Mouse (Mus musculus) T-cell, adult 2 months (primary cell): Measurements from ENCODE around the gene Gng12.
"Not testable (repeated sequence)": the region's sequence is repeated elsewhere in the genome, so short reads cannot be mapped to it uniquely, and the experiment has no call there.

Experiments used
- DNase-seq: peaks from one replicate; pipeline ENCODE4 v3.0.0; 2022; ENCODE audit warnings: low spot score

Gene Gng12

DNA sequence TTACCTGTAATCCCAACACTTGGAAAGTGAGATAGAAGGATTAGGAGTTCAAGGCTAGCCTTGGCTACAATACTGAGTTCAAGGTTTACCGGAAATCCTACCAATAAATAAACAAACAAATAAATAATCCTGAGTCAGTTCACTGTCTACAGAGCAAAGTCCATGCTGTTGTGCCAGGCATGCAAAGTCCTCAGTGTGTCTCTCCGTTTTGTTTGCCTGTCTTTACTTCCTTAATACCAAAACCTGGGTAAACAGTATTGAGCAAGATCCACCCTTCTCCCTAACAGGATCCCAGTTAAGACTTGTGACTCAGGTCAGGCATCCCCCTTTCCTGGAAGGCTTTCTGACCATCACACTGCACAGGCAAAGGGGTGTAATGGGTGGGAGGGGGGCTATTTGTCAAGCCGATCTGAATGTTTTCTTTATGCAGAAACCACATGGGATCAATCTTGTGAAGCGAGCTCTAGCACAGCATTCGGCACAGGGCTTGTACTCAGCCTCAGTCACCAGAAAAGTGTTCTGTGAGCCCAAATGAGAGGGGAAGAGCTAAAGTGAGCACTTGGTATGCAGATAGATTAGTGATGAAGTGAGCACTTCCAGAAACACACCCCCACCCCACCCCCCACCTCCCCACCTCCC is 133.2 kb downstream of the Gng12 start:
- no peak for DNase-seq

DNA sequence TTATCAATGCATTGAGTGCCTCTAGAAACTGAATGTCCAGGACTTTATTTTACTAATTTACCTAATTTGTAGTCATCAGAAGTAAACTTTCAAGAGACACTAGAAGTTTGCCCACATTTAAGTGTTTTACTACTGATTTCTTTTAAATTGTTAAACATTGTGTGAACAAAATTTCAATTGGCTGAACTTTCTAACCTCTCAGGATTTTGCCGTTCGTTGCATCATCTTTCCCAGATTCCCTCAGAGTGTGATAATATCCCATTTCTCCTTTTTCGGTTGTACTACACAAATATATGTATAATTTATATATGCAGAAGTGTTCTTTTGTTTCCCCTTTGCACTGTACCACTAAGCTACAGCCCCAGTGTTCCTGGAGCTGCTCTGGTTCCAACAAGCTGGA is 133.8 kb downstream of the Gng12 start:
- DNase-seq: no peak

DNA sequence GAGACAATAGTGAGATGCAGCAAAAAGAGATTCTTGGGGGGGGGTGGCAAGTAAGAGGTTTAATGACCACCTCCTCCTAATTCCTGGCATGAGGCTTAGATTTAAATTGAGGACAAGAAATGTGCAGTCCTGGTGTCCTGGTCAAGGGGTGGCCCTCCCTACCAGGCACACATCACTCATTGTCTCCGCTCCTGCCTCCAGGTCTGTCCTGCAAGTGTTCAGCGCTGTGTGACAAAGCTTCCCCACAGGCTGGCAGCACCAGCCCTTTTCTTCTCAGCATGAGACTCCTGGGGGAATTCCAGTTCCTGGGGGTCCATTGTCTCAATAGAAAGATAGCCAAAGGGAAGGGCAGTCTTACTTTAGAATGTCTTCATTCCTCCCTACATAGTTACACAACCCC is 134.2 kb downstream of the Gng12 start:
- no peak for DNase-seq

DNA sequence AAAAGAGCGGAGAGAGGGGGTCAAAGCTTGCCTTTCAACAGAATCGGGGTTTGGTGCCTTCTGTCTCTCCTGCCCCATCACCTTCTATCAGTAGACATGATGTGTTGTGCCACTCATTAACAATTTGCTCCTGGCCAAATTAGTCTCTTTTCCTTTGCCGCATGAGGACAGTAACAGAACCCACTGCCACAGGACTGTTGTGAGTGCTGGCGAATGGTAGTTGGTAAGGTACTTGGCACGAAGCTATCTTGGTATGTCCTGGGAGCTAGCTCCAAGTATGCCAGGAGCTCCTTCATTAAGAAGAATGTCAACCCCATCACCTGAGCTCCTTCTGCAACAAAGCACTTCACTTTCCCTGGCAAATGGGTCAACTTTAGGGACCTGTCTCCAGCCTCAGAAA is 134.6 kb downstream of the Gng12 start:
- DNase-seq: no peak

DNA sequence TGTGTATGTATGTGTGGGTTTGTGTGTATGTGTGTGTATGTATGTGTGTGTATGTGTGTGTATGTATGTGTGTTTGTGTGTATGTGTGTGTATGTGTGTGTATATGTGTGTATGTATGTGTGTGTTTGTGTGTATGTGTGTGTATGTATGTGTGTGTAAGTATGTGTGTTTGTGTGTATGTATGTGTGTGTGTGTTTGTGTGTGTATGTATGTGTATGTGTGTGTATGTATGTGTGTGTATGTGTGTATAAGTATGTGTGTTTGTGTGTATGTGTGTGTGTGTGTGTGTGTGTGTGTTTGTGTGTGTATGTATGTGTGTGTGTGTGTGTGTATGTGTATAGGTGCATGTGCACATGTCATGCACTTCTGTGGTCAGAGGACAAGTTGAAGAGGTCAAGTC is 136.4 kb downstream of the Gng12 start:
- not testable (repeated sequence) for DNase-seq

DNA sequence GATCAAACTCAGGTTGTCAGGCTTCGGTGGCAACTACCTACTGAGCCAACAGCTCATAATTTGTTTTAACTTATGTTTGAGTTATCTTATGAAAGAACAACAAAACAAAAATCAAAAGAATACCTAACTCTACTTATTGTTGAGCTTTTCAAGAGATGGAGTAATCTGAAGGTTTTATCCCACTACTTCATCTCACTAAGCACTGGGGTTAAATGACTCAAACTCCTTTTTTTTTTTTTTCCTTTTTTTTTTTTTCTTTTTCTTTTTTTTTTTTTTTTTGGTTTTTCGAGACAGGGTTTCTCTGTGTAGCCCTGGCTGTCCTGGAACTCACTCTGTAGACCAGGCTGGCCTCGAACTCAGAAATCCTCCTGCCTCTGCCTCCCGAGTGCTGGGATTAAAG is 136.8 kb downstream of the Gng12 start:
- DNase-seq: not testable (repeated sequence)

DNA sequence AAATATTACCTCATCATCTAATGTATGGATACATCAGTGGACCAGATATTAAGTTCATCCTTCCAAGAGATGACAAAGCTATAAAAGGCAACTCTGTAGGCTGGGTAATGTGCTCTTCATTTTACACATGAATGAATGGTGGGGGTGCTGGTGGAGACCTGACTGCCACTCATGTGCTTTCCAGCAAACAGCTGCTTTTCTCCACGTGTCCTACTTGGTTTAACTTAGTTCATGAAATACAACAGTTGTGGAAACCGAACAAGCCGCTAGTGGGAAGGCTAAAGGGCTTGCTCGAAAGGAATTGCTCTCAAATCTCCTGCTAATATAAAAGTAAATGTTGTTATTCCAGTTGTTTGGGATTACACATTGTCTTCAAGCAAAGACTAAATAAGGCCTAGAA is 137.4 kb downstream of the Gng12 start:
- DNase-seq: no peak

DNA sequence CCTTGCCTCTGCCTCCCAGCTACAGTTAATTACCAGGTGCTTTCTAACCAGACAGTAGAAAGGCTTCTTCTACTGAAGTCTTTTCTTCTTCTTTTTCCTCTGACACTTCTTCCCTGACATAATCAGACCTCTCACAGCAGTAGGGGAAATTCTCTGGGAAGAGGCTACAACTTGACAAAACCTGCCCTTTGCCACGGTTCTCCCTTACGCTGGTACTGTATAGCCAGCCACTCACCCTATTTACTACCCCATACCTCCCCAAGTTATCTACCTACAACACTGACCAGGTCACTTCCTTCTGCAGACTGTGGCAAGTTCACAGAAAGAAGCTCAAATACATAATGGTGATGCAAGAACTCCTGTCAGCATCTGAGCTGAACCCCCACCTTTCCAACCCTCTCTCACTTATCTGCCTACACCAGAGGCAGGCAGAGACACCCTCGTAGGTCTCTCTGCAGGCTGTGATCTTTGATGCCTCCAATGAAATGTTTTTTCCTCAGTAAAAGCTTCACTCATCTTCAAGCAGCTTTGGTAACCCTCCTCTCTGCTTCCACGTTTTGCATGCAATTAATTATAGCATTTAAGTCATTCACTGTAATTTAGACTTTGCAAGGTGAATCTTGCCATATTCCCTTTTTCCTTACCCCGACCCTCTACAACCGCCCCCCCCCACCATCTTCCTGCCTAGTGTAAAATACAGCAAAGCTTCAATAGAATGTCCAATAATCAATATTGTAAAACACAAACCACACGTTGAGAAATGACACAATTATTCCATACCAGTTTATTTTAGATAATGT is 138.3 kb downstream of the Gng12 start:
- no peak for DNase-seq

DNA sequence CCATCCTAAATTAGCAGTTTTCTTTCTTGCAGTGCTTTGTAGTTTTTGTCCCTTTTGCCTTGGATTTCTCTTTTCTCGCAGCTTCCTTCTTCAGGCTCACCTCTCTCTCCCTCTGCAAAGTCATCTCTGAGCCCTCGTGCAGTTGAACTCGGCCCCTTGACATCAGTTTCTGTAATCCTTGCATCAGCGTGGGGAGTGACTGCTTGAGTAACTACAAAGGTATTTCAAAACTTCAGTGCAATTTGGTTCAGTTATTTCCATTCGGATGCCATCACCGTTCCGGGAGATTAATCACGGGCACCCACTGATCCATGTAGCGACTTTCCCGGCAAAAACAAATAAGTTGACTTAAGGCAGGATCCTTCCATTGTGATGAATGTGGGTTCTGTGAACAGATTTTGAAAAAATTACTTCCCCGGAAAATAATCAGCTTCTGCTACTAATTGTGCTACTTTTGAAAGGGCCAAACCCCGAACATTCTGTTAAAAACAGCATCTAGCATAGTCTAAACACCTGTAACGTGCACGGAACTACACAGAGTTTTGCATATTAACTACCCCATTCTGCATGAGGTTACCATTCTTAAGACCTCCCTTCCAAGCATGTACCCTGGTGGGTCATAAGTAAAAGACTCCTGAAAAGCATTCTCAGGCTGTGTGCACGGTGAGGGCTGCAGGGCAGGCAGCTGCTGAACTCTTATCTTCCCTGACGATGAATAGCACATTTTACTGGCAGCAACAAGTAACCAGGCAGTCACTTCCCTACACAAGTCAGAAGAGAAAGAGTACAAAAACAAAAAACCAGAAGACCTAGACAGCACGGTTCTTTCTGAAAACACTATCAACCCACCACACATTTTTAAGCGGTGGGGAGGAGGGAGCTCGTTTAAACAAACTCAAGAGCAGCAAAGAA is 139.4 kb downstream of the Gng12 start:
- DNase-seq: no peak

DNA sequence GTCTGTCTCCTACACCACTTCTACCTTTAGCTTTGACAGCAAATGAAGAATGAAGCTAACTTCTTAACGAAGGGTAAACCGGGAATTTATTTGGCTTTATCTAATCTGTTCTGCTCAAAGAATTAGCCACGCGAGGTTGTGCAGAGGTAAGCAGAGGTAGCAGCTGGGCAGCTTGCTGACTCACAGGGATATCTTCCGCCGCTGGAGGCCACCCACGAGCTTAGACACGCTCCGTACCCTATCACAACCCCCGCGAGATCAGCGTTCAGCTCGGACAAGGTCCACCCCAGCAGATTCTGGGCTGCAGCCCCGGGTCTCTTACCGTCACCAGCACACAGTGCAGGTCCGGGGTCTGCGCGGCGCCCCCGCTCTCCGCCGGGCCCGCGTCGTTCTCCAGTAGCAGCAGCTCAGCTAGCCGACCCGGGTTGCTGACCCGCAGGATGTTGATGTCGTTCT is 140.2 kb downstream of the Gng12 start:
- DNase-seq: peak; percentile 57

DNA sequence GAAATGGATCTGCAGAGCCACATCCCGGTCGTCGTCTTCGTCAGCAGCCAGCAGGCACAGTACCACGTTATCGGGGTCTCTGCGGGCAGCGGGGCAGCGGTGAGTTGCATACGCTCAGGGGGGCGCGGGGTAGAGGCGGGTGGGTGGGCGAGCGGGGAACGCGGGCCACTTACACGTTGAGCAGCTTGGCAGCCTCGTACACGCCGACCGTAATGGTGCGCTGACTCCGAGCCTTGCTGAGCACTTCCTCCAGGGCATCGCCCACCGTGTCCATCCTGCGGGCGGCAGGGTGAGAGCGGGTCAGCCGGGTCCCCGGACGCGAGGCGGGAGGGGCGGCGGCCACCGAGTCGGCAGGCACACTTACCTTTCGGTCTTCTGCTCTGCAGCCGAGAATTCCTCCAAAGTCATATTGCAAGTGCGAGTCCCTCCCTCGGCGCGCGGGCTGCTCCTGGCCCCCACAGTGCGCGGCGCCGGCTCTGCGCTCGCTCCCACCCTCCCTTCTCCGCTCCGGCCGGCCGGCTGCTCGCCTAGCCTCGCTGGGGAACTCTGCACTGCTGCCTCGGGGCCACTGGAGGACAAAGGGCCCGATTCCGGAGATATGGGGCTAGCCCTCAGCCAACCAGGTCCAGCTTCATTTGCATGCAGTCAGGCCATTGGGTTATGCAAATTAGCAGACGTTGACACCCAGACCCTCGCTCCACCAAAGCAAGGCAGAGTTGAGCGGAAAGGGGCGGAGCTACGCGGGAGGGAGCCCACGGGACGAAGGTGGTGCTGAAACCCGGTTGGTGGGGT is 140.8 kb downstream of the Gng12 start, which contains the start of gene Gadd45a:
Gadd45a (minus strand) TSS at position 621 of the 792 bp plus-strand sequence.
- DNase-seq: peak; percentile 91

DNA sequence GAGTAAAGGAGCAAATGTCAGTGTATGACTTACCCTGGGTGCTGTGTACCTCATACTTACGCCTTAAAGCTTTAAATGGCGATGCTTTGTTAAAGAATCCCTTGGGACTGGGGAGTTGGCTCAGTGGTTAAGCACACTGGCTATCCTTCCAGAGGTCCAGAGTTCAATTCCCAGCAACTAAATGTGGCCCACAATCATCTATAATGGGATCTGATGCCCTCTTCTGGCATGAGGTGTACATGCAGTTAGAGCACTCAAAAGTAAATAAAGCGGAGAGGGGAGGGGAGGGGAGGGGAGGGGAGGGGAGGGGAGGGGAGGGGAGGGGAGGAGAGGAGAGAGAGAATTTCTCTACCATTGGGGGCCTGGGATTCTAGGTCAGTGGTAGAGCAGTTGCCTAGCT is 142.8 kb downstream of the Gng12 start:
- no peak for DNase-seq

DNA sequence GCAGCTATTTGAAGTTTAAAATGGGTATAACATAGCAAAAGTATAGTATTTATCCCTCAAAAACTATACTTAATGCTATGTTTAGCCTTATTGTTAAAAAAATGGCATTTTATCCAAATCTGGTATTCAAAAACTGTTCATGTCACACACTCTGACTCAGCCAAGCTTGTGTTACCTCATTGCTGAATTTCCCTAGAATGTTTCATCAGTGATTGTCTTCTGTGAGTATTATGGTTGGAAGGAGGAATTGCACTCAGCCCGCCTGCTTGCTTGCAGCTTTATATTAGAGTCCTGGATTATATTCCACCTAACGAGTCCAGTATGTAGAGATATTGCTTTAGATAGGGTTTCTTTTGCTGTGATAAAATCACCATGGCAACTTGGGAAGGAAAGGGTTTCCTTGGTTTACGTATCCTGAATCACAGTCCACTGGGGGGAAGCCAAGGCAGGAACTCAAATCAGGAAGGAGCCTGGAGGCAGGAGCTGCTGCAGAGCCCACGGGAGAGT is 144.8 kb downstream of the Gng12 start:
- no peak for DNase-seq

DNA sequence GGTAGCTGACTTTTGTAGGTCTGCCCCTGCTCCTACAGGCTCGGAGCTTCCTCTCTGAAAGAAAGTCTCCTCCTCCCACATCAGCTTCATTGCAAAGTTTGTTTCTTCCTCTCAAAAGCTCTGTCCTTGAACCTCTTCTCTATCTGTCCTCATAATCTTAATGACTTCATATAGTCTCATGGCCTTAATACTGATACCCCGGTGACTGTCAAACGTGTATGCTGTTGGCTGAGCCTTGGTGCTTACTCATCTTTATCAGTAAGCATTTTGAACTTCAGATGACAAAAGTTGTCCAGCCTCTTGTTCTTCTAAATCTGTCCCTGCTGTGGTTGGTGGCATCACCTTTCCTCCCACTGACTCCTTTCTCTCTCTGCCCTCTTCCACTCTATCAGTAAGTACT is 149.2 kb downstream of the Gng12 start:
- no peak for DNase-seq

DNA sequence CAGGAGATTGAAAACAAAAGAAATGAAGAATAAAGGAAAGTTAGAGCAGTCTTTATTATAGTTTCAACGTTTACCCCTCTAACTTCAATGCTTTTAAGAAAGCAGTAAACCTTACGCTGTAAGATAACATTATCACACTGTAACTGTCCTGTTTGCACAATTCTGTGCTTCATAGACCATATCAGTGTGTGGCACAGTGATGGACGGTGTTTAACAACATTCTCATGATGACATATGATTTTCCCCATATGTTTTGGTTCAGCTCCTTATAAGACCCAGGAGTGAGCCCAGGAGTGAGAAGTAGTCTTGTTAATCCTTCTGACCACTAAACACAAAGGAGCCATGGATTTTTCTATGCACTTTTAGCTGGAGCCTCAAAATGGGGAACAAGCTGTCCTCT is 150.7 kb downstream of the Gng12 start:
- no peak for DNase-seq

DNA sequence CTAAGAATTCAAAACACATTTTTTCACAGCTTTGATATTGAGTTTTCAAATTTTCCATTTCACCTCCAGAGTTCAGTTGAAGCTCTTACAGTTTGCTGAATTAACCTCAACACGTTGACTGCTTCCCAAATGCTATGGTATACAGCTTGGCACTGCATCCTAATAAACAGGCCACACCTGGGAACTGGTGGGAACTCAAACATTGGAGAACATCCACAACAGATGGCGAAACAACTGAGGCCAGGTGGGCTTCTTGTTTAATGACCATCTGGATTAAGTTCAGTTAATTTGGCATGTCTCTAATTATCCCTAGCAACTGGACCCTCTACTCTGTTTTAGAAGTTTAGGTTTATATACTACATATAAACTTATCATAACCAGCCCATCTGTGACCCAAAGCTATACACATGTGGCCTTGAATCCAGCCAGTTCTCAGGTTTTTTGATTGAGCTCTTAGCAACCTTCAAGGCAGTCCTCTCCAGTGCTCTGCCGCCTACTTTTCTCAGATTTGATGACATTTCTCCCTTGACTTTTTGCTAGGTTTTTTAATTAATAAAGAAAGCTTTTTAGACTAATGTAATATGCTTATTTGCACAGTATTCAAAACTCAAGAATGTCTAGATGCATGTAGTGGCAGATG is 152.0 kb downstream of the Gng12 start:
- DNase-seq: no peak

DNA sequence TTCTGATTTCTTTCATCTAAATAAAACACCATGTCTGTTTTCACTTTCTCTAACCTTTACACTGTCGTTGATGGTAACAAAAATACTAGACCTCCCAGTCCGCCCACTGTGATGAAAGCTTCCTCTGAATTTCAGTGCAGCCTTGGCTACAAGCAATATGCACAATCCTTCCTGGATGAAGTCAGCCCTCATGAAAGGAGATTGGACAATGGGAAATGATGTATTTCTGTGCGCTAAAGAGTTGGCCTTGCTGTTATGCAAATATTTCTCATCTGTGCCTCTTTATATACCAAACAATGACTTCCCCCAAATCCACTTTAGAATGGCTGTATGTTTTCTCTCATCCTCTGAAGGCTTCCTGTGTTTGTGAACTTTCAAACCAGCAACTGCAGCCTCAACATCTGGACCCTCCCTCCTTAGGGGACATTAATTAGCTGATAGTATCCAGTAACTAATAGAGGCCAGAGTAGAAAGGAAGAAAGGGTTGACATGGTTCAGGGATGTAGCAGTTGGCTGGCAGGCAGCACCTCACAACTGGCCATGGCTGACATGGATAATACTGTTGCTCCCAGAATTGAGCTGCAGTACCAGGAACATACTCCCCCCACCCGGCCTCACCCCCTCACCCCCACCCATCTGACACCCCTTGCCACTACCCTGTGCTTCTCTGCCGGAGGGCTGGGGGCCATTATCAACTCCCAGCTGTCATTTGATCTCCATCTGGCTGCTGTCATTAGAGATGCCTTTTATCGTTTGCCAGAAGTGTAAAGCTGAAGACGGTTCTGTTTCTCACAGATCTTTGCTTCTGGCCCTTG is 152.9 kb downstream of the Gng12 start:
- no peak for DNase-seq

DNA sequence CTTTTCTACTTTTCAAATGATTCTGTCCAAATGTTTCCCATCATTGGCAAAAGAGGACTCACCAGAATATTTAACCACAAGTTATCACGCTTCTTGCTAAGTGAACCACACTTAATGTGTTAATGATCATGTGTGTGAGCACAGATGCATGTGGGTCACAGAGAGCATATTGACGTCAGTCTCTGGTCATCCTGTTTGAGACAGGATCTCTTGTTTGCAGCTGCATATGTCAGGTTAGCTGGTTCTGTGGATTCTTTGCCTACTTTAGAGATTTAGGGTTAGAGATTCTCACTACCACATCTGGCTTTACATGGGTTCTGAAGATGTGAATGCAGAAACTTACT is 153.5 kb downstream of the Gng12 start:
- DNase-seq: no peak

DNA sequence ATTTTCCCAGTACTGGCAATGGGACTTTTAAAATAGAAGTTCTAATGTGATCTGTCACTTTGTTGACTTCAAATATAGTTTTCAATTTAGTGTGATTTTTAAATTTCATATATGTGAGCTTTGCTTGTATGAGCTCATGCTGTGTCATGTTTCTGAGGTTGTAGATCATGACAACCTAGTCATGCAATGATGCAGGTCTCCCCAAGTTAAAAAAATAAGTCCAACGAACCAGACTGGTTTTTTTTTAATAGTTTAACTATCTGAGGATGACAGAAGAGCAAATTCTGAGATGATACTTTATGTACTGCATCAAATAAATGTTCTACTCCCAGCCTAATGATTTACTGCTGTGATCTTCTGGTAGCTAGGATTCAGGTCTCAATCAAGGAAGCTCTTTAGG is 153.9 kb downstream of the Gng12 start:
- DNase-seq: no peak
